Mouse (Mus musculus) stomach, embryonic 14.5 days (tissue): ENCODE results near the gene Slc10a7. TPM values are rescaled to one million over a fixed set of nuclear protein-coding genes. Genes with fewer than 3 reads are reported as not detected.

Experiments used
- ATAC-seq: fragments of 200-750 bp; cut with Nextera tagmentation; 2 replicates; pipeline ENCODE4 v1.8.0; 2017; ENCODE audit warnings: low read depth, moderate TSS enrichment; ENCODE audit not compliant: insufficient number of reproducible peaks, insufficient read depth, low FRiP score
- H3K27ac ChIP-seq: fragments of 300-500 bp; sonication (generic); 2 replicates; pipeline ENCODE4 v1.5.1; 2014; ENCODE audit warnings: mild to moderate bottlenecking, low read length, moderate library complexity, mixed read lengths
- H3K27me3 ChIP-seq: fragments of 300-500 bp; sonication (generic); 2 replicates; pipeline ENCODE4 v1.6.1; 2014; ENCODE audit warnings: low read length, control low read depth, mixed read lengths; ENCODE audit not compliant: control insufficient read depth, insufficient read depth
- H3K36me3 ChIP-seq: fragments of 300-500 bp; sonication (generic); 2 replicates; pipeline ENCODE4 v1.6.1; 2014; ENCODE audit warnings: mild to moderate bottlenecking, control low read depth, low read length, moderate library complexity, mixed read lengths; ENCODE audit not compliant: control insufficient read depth, insufficient read depth
- H3K4me1 ChIP-seq: fragments of 300-500 bp; sonication (generic); 2 replicates; pipeline ENCODE4 v1.6.1; 2014; ENCODE audit warnings: low read length, control low read depth, mixed read lengths; ENCODE audit not compliant: control insufficient read depth, insufficient read depth
- H3K4me2 ChIP-seq: fragments of 300-500 bp; sonication (generic); replicated peaks from 2 replicates; pipeline ENCODE4 v1.6.1; 2014; ENCODE audit warnings: low read depth, low read length, control low read depth
- H3K4me3 ChIP-seq: fragments of 300-500 bp; sonication (generic); 2 replicates; pipeline ENCODE4 v1.5.1; 2014; ENCODE audit warnings: low read depth, low read length, control low read depth
- H3K9ac ChIP-seq: fragments of 300-500 bp; sonication (generic); replicated peaks from 2 replicates; pipeline ENCODE4 v1.6.1; 2014; ENCODE audit warnings: low read depth, mild to moderate bottlenecking, control low read depth, low read length, moderate library complexity, mixed read lengths
- H3K9me3 ChIP-seq: fragments of 300-500 bp; sonication (generic); 2 replicates; pipeline ENCODE4 v1.6.1; 2016; ENCODE audit warnings: low read depth, low read length, control low read depth; ENCODE audit not compliant: control insufficient read depth
- WGBS: fragments of 180-500 bp; shearing (Covaris S2); extraction: QIAGEN DNeasy Blood & Tissue Kit; methylation state at CpG from one replicate; pipeline ENCODE4 v1.1.7; 2014; 5-methylcytosine and 5-hydroxymethylcytosine counted together
- polyA plus RNA-seq: library from polyadenylated mRNA; unstranded; fragments of >200 nt; fragmentation: Nextera tagmentation; extraction: Ambion mirVana; gene quantifications from 2 replicates; pipeline ENCODE4 v1.2.1, GENCODE M21; 2014

Slc10a7 gene
- polyA plus RNA-seq, 1 experiment from 2014 or later, result 14.6 TPM

GRCm38 (mm10) chr8:78578036-78578435, 68.9 kb downstream of the Slc10a7 start:
- no peak overlapping the region for H3K27ac ChIP-seq
- H3K9me3 ChIP-seq, result no peaks in the 10 kb centered on the region
- 74% methylated on average over 3 of the region's 3 CpGs for WGBS
- H3K4me2 ChIP-seq, result no peak overlapping the region
- no peaks in the 10 kb centered on the region for H3K27me3 ChIP-seq
- no peak overlapping the region for H3K9ac ChIP-seq
- no peak for ATAC-seq
- no peak overlapping the region for H3K4me3 ChIP-seq
- no peaks in the 10 kb centered on the region for H3K4me1 ChIP-seq
- H3K36me3 ChIP-seq, result no peaks in the 10 kb centered on the region

- Histone ChIP-seq H3K9me3 (no peaks in the 10 kb centered on the region), H3K36me3 (no peaks in the 10 kb centered on the region), H3K9ac (no peak overlapping the region), H3K4me3 (no peak overlapping the region), H3K4me1 (peaks cover 10% of the 10 kb centered on the region; the same call in 1 of the 2 replicates), H3K27ac (no peak overlapping the region), H3K27me3 (no peaks in the 10 kb centered on the region), H3K4me2 (no peak overlapping the region)
- 68% methylated on average over 5 of the region's 5 CpGs for WGBS
- ATAC-seq, result no peak
Measured at GRCm38 (mm10) chr8:78584011-78584776, 75.0 kb downstream of the Slc10a7 start.

- no peaks in the 10 kb centered on the region for H3K9me3 ChIP-seq
- no peak for ATAC-seq
- WGBS, result 49% methylated on average over 3 of the region's 3 CpGs
Measured at GRCm38 (mm10) chr8:78584863-78585262, 75.7 kb downstream of the Slc10a7 start.

GRCm38 (mm10) chr8:78595481-78595908, 86.3 kb downstream of the Slc10a7 start:
- Histone ChIP-seq H3K4me3 (no peak overlapping the region), H3K4me2 (no peak overlapping the region), H3K9ac (no peak overlapping the region), H3K27me3 (no peaks in the 10 kb centered on the region), H3K9me3 (no peaks in the 10 kb centered on the region), H3K36me3 (no peaks in the 10 kb centered on the region), H3K4me1 (peaks cover 5% of the 10 kb centered on the region; the same call in 1 of the 2 replicates), H3K27ac (no peak overlapping the region)
- ATAC-seq, result no peak
- 15% methylated on average over 6 of the region's 6 CpGs for WGBS

More at GRCm38 (mm10) chr8:78584863-78585262, 75.7 kb downstream of the Slc10a7 start:
- Histone ChIP-seq H3K27ac (no peak overlapping the region), H3K4me1 (peaks cover 10% of the 10 kb centered on the region; the same call in 1 of the 2 replicates), H3K4me2 (no peak overlapping the region), H3K27me3 (no peaks in the 10 kb centered on the region), H3K36me3 (no peaks in the 10 kb centered on the region), H3K4me3 (no peak overlapping the region), H3K9ac (no peak overlapping the region)

- Histone ChIP-seq H3K9ac (no peak overlapping the region), H3K9me3 (no peaks in the 10 kb centered on the region)
- peak; percentile 69; the same call in 1 of the 2 replicates for ATAC-seq
Measured at GRCm38 (mm10) chr8:78598237-78598636, 89.1 kb downstream of the Slc10a7 start.

GRCm38 (mm10) chr8:78603084-78603483, 93.9 kb downstream of the Slc10a7 start:
- Histone ChIP-seq H3K27me3 (no peaks in the 10 kb centered on the region), H3K36me3 (no peaks in the 10 kb centered on the region), H3K27ac (no peak overlapping the region), H3K4me2 (no peak overlapping the region), H3K4me1 (no peaks in the 10 kb centered on the region), H3K9me3 (no peaks in the 10 kb centered on the region), H3K9ac (no peak overlapping the region), H3K4me3 (no peak overlapping the region)
- WGBS, result 95% methylated on average over 5 of the region's 5 CpGs
- no peak for ATAC-seq

More at GRCm38 (mm10) chr8:78598237-78598636, 89.1 kb downstream of the Slc10a7 start:
- Histone ChIP-seq H3K27me3 (no peaks in the 10 kb centered on the region), H3K27ac (no peak overlapping the region), H3K4me2 (no peak overlapping the region), H3K4me1 (peaks cover 5% of the 10 kb centered on the region; the same call in 1 of the 2 replicates), H3K4me3 (no peak overlapping the region), H3K36me3 (no peaks in the 10 kb centered on the region)
- 28% methylated on average over 3 of the region's 3 CpGs for WGBS

GRCm38 (mm10) chr8:78604426-78604825, 95.3 kb downstream of the Slc10a7 start:
- Histone ChIP-seq H3K9me3 (no peaks in the 10 kb centered on the region), H3K36me3 (no peaks in the 10 kb centered on the region), H3K27ac (no peak overlapping the region), H3K27me3 (no peaks in the 10 kb centered on the region), H3K4me2 (no peak overlapping the region), H3K4me3 (no peak overlapping the region), H3K9ac (no peak overlapping the region), H3K4me1 (no peaks in the 10 kb centered on the region)
- ATAC-seq, result no peak
- WGBS, result 93% methylated on average over 9 of the region's 9 CpGs

GRCm38 (mm10) chr8:78609301-78609700, 100.2 kb downstream of the Slc10a7 start:
- H3K4me3 ChIP-seq, result no peak overlapping the region
- WGBS, result 72% methylated on average over 10 of the region's 10 CpGs
- H3K27me3 ChIP-seq, result no peaks in the 10 kb centered on the region
- ATAC-seq, result no peak
- no peaks in the 10 kb centered on the region for H3K9me3 ChIP-seq
- H3K36me3 ChIP-seq, result no peaks in the 10 kb centered on the region
- H3K4me1 ChIP-seq, result no peaks in the 10 kb centered on the region
- no peak overlapping the region for H3K27ac ChIP-seq
- H3K9ac ChIP-seq, result no peak overlapping the region
- no peak overlapping the region for H3K4me2 ChIP-seq
